Mouse (Mus musculus) midbrain, embryonic 12.5 days (tissue): Measurements from ENCODE around the gene Nsf. TPM values are rescaled to one million over a fixed set of nuclear protein-coding genes. Genes with fewer than 3 reads are reported as not detected.

Experiments used
- ATAC-seq: fragments of 200-750 bp; cut with Nextera tagmentation; 2 replicates; pipeline ENCODE4 v1.8.0; 2017; ENCODE audit warnings: low read depth, moderate TSS enrichment, moderate library complexity; ENCODE audit not compliant: low FRiP score
- H3K27ac ChIP-seq: fragments of 300-500 bp; sonication (generic); replicated peaks from 2 replicates; pipeline ENCODE4 v1.5.1; 2016; ENCODE audit warnings: mild to moderate bottlenecking
- H3K27me3 ChIP-seq: fragments of 300-500 bp; sonication (generic); 2 replicates; pipeline ENCODE4 v1.6.1; 2016; ENCODE audit warnings: mild to moderate bottlenecking
- H3K36me3 ChIP-seq: fragments of 300-500 bp; sonication (generic); 2 replicates; pipeline ENCODE4 v1.6.1; 2016
- H3K4me1 ChIP-seq: fragments of 300-500 bp; sonication (generic); 2 replicates; pipeline ENCODE4 v1.6.1; 2016
- H3K4me2 ChIP-seq: fragments of 300-500 bp; sonication (generic); replicated peaks from 2 replicates; pipeline ENCODE4 v1.6.1; 2016; ENCODE audit warnings: mild to moderate bottlenecking, moderate library complexity
- H3K4me3 ChIP-seq: fragments of 300-500 bp; sonication (generic); 2 replicates; pipeline ENCODE4 v1.5.1; 2016; ENCODE audit warnings: mild to moderate bottlenecking
- H3K9ac ChIP-seq: fragments of 300-500 bp; sonication (generic); replicated peaks from 2 replicates; pipeline ENCODE4 v1.6.1; 2016; ENCODE audit warnings: mild to moderate bottlenecking, moderate library complexity
- H3K9me3 ChIP-seq: fragments of 300-500 bp; sonication (generic); 2 replicates; pipeline ENCODE4 v1.6.1; 2016; ENCODE audit warnings: mild to moderate bottlenecking
- WGBS: fragments of 180-500 bp; shearing (Covaris S2); methylation state at CpG from one replicate; pipeline ENCODE4 v1.1.7; 2016; 5-methylcytosine and 5-hydroxymethylcytosine counted together
- polyA plus RNA-seq: library from polyadenylated mRNA; unstranded; fragments of >200 nt; fragmentation: Nextera tagmentation; extraction: Ambion mirVana; gene quantifications from 2 replicates; pipeline ENCODE4 v1.2.1, GENCODE M21; 2016

The Nsf gene
- polyA plus RNA-seq, 1 experiment from 2014 or later: 80.0 TPM

DNA sequence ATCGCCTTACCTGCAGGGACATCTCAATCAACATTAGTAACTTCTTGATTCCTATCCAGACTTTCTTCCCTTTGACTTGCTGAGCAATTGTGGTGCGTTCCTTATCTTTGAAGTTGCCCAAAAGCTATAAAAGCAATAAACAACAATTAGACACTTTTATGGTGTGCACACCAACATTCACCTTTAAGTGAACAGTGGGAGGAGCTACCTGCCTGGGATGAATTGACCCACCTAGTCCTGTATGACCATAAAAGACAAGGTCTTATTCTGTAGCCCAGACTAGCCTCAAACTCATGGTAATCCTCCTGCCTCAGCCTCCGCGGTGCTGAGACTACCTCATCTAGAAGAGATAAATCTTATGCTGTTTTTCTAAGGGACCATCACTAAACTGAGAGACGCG, 126.7 kb downstream of the Nsf start:
- WGBS: 96% methylated on average over 6 of the region's 6 CpGs

GRCm38 (mm10) chr11:103816719-103817118, 137.1 kb downstream of the Nsf start:
- no peak for ATAC-seq
- Histone ChIP-seq H3K4me1 (no peaks in the 10 kb centered on the region), H3K27ac (no peak overlapping the region), H3K36me3 (peaks cover 61% of the 10 kb centered on the region), H3K4me2 (no peak overlapping the region), H3K9me3 (no peaks in the 10 kb centered on the region), H3K9ac (no peak overlapping the region), H3K27me3 (peaks cover 35% of the 10 kb centered on the region), H3K4me3 (no peak overlapping the region)
- 87% methylated on average over 8 of the region's 8 CpGs for WGBS

More for the DNA sequence above, 126.7 kb downstream of the Nsf start:
- H3K4me1 ChIP-seq: peaks cover 21% of the 10 kb centered on the region
- no peaks in the 10 kb centered on the region for H3K27me3 ChIP-seq
- H3K9me3 ChIP-seq: no peaks in the 10 kb centered on the region
- ATAC-seq: no peak
- H3K9ac ChIP-seq: no peak overlapping the region
- H3K4me2 ChIP-seq: no peak overlapping the region
- H3K36me3 ChIP-seq: peaks cover 49% of the 10 kb centered on the region
- no peak overlapping the region for H3K27ac ChIP-seq
- H3K4me3 ChIP-seq: no peak overlapping the region

GRCm38 (mm10) chr11:103815986-103816385, 137.9 kb downstream of the Nsf start:
- 84% methylated on average over 13 of the region's 13 CpGs for WGBS
- no peak overlapping the region for H3K27ac ChIP-seq
- ATAC-seq: no peak
- no peak overlapping the region for H3K9ac ChIP-seq
- H3K4me1 ChIP-seq: peaks cover 5% of the 10 kb centered on the region; the same call in 1 of the 2 replicates
- H3K4me2 ChIP-seq: no peak overlapping the region
- no peak overlapping the region for H3K4me3 ChIP-seq
- no peaks in the 10 kb centered on the region for H3K9me3 ChIP-seq
- peaks cover 42% of the 10 kb centered on the region for H3K27me3 ChIP-seq
- peaks cover 58% of the 10 kb centered on the region for H3K36me3 ChIP-seq

DNA sequence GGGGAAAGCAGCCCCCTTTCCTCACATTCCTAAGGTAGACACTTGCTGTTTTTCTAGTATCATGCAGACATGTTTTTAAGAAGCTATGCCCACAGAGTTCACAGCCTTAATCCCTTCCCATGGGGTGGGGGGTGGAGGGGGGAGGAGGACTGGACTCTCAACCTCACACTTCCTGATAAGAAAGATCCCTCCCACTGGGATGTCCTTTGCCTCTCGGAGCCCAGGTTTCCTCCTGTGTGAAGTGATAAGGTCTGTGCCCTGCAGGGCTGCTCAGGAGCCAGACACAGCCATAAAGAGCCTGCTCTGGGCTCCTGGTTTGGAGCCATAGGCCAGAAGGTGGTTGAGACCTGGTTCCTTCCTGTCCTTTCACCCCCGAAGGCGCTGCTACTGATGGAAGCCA, 139.0 kb downstream of the Nsf start:
- H3K4me2 ChIP-seq: no peak overlapping the region
- H3K4me1 ChIP-seq: peaks cover 15% of the 10 kb centered on the region
- H3K4me3 ChIP-seq: no peak overlapping the region
- peaks cover 47% of the 10 kb centered on the region for H3K27me3 ChIP-seq
- no peak overlapping the region for H3K27ac ChIP-seq
- no peak for ATAC-seq
- no peaks in the 10 kb centered on the region for H3K9me3 ChIP-seq
- H3K36me3 ChIP-seq: peaks cover 52% of the 10 kb centered on the region
- no peak overlapping the region for H3K9ac ChIP-seq
- 46% methylated on average over 3 of the region's 3 CpGs for whole genome bisulfite sequencing

DNA sequence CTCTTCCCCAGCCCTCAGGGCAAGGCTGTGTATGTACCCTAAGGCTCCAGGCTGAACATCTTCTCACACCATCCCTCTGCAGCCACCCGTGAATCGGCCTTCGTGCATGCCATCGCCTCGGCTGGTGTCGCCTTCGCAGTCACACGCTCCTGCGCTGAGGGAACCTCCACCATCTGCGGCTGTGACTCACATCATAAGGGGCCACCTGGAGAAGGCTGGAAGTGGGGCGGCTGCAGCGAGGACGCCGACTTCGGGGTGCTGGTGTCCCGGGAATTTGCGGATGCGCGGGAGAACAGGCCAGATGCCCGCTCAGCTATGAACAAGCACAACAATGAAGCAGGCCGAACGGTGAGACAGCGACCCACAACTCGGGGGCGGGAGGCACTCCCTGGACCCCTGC, 142.6 kb downstream of the Nsf start:
- peaks cover 81% of the 10 kb centered on the region for H3K27me3 ChIP-seq
- H3K27ac ChIP-seq: no peak overlapping the region
- no peak for ATAC-seq
- 46% methylated on average over 25 of the region's 25 CpGs for WGBS
- no peak overlapping the region for H3K4me3 ChIP-seq
- peaks cover 28% of the 10 kb centered on the region for H3K36me3 ChIP-seq
- H3K4me2 ChIP-seq: no peak overlapping the region
- H3K9me3 ChIP-seq: no peaks in the 10 kb centered on the region
- H3K4me1 ChIP-seq: peaks cover 41% of the 10 kb centered on the region
- no peak overlapping the region for H3K9ac ChIP-seq

- Histone ChIP-seq H3K4me1 (peaks cover 41% of the 10 kb centered on the region), H3K27ac (peak overlapping the region; percentile 88), H3K36me3 (peaks cover 28% of the 10 kb centered on the region), H3K4me2 (peak overlapping the region; percentile 77), H3K9me3 (no peaks in the 10 kb centered on the region), H3K9ac (peak overlapping the region; percentile 68), H3K27me3 (peaks cover 84% of the 10 kb centered on the region), H3K4me3 (peak overlapping the region; percentile 51)
- 13% methylated on average over 12 of the region's 12 CpGs for WGBS
- no peak for ATAC-seq
Measured at GRCm38 (mm10) chr11:103810631-103811030, 143.2 kb downstream of the Nsf start.

- Histone ChIP-seq H3K9ac (peak overlapping the region; percentile 68), H3K9me3 (no peaks in the 10 kb centered on the region), H3K27ac (peak overlapping the region; percentile 88), H3K4me2 (peak overlapping the region; percentile 77), H3K36me3 (peaks cover 23% of the 10 kb centered on the region), H3K4me1 (peaks cover 41% of the 10 kb centered on the region), H3K27me3 (peaks cover 78% of the 10 kb centered on the region), H3K4me3 (peak overlapping the region; percentile 51)
- under 1% methylated on average over 81 of the region's 107 CpGs for WGBS
- ATAC-seq: peak; percentile 79
Measured at GRCm38 (mm10) chr11:103809611-103810598, 144.0 kb downstream of the Nsf start.

DNA sequence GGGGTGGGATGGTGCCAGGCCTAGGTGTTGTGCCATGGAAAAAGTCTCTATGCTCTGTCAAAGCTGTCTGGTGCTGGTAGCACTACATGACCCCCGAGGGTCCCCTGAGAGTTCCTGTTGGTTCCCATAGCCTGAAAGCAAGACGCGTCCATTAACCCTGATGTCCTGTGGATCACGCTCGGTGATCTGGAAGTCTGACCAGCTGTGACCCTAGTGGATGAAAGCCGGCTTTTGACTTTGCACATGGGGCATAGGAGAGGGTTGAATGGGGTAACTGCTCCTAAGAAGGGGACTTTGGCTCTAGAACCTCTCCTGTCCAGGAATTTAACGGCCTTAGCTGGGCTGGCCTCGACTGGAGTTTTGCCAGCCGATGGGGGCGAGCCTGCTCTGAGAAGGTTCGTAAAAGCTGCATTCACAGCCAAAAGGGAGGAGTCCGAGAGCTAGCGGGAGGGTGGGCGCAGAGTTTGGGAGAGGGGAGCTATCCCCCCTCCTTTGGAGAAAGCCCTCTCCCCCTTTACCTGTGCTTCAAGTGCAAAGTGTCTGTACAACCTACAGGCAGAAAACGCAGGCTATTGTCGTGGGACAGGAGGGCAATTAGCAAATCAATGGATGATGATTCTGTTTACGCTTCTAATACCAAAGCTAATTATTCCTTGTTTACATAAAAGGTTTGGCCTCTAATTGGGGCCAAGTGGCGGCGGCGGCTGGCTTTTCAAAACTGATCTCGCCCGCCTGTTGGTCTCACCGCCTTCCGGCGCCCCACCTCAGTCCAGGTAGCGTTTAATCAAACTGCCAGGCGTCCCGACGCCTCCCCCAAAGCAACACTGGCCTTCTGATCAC, 144.9 kb downstream of the Nsf start:
- Histone ChIP-seq H3K4me1 (peaks cover 41% of the 10 kb centered on the region), H3K36me3 (peaks cover 14% of the 10 kb centered on the region), H3K27ac (peak overlapping the region; percentile 88), H3K4me2 (peak overlapping the region; percentile 77), H3K9ac (peak overlapping the region; percentile 68), H3K4me3 (peak overlapping the region; percentile 51), H3K9me3 (no peaks in the 10 kb centered on the region), H3K27me3 (peaks cover 75% of the 10 kb centered on the region)
- no peak; the same call in 1 of the 2 replicates for ATAC-seq
- 3% methylated on average over 29 of the region's 29 CpGs for WGBS

DNA sequence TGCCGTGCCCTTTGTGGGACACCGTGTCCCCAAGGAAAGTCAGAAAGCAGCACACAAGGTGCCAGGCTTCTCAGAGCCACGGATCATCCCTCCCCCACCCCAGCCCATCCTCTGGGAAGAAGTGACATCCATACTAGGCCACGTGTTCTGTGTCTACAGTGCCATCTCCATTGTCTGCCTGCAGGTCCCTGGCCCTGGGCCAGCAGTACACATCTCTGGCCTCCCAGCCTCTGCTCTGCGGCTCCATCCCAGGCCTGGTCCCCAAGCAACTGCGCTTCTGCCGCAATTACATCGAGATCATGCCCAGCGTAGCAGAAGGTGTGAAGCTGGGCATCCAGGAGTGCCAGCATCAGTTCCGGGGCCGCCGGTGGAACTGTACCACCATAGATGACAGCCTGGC, 145.9 kb downstream of the Nsf start:
- ATAC-seq: 0 out of 2 replicates have a peak, but pooled peaks have one; percentile 24
- peaks cover 41% of the 10 kb centered on the region for H3K4me1 ChIP-seq
- peak overlapping the region; percentile 77 for H3K4me2 ChIP-seq
- H3K27ac ChIP-seq: peak overlapping the region; percentile 88
- no peaks in the 10 kb centered on the region for H3K9me3 ChIP-seq
- H3K36me3 ChIP-seq: peaks cover 8% of the 10 kb centered on the region; the same call in 1 of the 2 replicates
- H3K9ac ChIP-seq: no peak overlapping the region
- peaks cover 67% of the 10 kb centered on the region for H3K27me3 ChIP-seq
- H3K4me3 ChIP-seq: no peak overlapping the region
- 53% methylated on average over 12 of the region's 12 CpGs for WGBS

DNA sequence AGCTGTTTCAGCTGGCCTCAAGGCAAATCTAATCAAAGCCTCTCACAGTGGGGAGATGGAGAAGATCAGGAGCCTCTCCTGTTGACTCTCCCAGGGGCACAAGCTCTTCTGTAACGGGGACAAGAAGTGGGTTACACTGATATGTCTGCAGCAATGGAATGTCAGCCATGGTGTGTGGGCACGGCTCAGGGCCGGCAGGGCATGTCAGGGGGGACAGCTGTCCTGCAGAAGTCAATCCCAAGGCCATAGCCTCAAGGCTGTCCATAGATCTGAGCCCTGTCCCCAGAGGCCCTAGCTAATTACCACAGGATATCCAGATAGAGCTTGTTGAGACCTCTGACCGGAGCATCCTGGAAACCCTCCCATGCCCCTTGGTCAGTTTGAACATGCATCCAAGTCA, 149.1 kb downstream of the Nsf start:
- Histone ChIP-seq H3K4me2 (no peak overlapping the region), H3K27ac (no peak overlapping the region), H3K9me3 (no peaks in the 10 kb centered on the region), H3K27me3 (peaks cover 45% of the 10 kb centered on the region), H3K4me3 (no peak overlapping the region), H3K36me3 (no peaks in the 10 kb centered on the region), H3K4me1 (peaks cover 25% of the 10 kb centered on the region), H3K9ac (no peak overlapping the region)
- WGBS: 81% methylated on average over 4 of the region's 4 CpGs
- no peak for ATAC-seq

- no peak overlapping the region for H3K9ac ChIP-seq
- no peak overlapping the region for H3K27ac ChIP-seq
- no peaks in the 10 kb centered on the region for H3K36me3 ChIP-seq
- ATAC-seq: no peak
- no peak overlapping the region for H3K4me3 ChIP-seq
- H3K9me3 ChIP-seq: no peaks in the 10 kb centered on the region
- 91% methylated on average over 11 of the region's 11 CpGs for WGBS
- peaks cover 40% of the 10 kb centered on the region for H3K27me3 ChIP-seq
- no peak overlapping the region for H3K4me2 ChIP-seq
- H3K4me1 ChIP-seq: peaks cover 19% of the 10 kb centered on the region
Measured at GRCm38 (mm10) chr11:103804126-103804525, 149.7 kb downstream of the Nsf start.

GRCm38 (mm10) chr11:103801128-103801527, 152.7 kb downstream of the Nsf start:
- no peaks in the 10 kb centered on the region for H3K9me3 ChIP-seq
- no peaks in the 10 kb centered on the region for H3K36me3 ChIP-seq
- 86% methylated on average over 9 of the region's 9 CpGs for WGBS

More at GRCm38 (mm10) chr11:103801128-103801527, 152.7 kb downstream of the Nsf start:
- H3K4me3 ChIP-seq: no peak overlapping the region
- peaks cover 26% of the 10 kb centered on the region for H3K27me3 ChIP-seq
- H3K4me2 ChIP-seq: no peak overlapping the region
- ATAC-seq: no peak
- no peak overlapping the region for H3K9ac ChIP-seq
- H3K4me1 ChIP-seq: no peaks in the 10 kb centered on the region
- no peak overlapping the region for H3K27ac ChIP-seq
